Mouse (Mus musculus) kidney, adult 8-10 months (tissue): ENCODE data around the gene Mtus2.

Source experiments
- DNase-seq, 2 experiments: peaks; one replicate each; pipeline ENCODE4 v3.0.0; 2022

Gene Mtus2

DNA sequence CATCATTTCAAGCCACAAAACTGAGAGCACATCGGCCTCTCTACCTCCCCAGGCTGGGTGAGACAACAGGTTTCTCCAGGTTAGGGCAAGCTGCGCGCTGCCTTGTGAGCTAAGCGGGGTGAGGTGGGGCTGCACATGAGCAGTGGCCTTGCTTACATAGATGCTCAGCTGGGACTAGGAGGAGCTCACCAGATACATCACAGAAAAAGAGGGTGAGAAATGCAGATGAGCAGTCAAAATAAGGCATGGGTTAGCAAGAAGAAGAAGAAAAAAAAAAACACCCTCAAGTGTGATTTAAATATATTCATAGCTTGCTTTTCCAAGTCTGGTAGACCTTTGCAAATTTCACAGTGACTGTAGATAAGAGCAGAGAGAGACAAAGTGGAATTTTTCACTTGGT is 254.7 kb downstream of the Mtus2 start:
- DNase-seq, result no peak

DNA sequence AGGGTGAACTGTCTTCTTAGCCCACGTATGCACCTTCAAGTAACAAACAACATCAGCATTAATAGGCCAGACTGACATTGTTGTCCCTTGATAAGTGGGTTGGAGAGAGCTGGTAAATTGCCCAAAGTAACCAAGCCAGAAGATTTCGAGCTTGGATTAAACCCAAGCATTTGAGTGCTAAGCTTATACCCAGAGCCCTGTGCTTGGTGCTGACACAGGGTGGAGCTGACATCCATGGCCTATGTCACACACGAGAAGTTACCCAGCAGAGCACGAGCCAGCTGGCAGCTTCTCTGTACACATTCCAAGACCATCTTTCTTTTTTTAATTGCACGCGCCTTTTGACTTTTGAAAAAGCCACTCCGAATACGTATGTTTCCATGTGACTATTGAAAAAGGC is 259.7 kb downstream of the Mtus2 start:
- no peak for DNase-seq

DNA sequence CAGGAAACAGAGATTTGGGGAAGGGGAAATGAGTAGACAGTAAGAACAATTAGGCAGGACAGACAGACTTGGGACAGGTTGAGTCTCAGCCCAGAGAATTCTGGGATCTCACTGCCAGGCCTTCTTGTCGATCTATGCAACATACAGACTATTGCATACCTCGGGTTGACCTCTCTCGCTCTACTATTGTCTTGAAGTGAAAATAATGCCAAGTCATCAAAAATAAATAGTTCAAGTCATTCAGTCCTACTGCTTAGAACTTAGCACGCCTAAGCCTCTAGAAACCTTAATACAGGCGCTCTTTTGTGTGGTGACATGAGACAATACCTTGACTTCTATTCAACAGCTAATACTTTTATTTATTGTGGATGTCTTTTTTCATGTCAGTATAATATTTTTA is 265.8 kb downstream of the Mtus2 start:
- DNase-seq, result no peak

DNA sequence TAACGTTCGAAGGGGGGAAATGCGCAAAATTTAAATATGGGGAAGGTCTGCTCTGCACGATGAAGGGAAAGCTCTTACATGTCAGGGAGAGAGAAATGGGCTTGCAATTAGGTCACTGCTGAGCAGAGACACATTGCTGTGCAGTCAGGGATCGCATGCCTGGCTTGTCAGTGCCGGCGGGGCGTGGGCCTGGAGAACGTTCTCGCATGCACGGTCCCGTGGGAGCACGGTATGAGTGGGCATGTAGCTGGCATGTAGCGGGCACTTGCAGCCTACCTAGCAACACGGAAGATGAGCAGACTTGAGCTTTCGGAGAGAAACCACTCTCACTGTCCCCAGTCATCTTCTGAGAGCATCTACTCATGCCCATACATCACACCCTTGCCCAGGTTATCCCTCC is 266.9 kb downstream of the Mtus2 start:
- DNase-seq, result no peak

DNA sequence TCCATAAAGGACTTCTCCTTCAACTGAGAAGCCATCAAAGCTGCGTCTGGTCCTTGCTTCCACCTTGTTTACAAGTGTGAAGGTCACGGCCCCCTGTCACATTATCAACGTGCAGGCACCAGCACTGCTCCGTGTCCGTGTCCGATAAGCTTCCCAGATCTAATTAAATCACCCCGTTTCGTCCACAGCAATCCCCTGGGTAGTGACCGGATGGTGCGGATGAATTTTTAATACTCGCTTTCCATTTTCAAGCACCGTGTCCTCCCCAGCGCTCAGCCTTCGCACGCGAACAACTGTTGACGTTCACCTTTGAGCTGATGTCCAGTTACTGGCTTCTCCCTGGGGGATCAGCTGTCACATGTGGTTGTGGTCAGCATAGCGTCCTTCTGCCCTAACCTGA is 276.6 kb downstream of the Mtus2 start:
- DNase-seq, result no peak

DNA sequence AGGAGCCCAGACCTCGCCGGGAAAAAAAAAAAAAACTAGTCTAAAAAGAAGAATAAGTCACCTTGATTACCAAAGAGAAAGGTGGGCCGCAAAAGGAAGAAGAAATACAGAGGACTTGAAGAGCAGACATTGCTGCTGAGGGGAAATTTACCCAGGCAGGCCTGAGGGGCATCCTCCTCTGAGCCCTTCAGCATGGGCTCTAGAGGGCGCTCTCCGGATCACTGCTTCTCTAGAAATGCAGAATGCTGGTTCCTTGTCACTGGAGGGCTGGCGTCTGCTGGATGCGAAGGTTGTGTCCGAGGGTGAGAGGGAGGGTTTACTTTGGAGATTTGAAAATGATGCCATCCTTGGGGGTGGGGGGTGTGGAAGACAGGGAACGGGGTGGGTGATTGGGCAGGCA is 279.5 kb downstream of the Mtus2 start:
- DNase-seq, result no peak

DNA sequence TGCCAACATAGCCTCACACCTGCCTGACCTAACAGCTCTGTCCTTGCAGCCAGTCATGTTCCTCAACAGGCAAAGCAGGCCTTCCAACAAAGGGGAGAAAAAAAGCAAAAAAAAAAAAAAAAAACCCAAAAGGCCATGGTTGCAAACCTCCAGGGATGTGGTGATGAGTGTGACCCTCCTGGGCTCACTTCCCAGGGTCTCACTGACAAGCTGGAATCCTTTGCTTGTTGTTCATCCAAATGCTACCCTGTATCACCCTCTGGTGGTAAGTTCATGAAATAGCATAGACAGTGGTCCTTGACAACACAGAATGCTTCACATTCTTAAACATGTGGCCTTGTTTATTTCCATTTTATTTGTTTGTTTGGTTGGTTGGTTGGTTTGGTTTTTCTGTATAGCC is 281.9 kb downstream of the Mtus2 start:
- no peak for DNase-seq

DNA sequence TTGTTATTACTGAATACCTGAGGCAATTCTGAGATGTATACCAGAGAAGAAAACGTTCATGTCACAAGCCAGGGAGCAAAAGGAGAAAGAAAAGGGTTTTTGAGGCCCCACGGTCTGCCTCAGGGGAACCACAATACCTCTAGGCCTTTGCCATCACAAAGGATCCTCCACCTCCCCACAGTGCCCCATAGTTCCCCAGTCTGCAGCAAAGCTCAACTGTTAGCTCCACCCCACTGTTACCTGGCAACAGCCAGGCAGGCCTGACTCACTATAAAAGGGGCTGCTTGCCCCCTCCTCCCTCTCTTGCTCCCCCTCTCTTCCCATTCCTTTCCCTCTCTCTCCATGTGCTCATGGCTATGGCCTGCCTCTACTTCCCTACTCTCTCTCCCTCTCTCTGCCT is 282.6 kb downstream of the Mtus2 start:
- no peak for DNase-seq

DNA sequence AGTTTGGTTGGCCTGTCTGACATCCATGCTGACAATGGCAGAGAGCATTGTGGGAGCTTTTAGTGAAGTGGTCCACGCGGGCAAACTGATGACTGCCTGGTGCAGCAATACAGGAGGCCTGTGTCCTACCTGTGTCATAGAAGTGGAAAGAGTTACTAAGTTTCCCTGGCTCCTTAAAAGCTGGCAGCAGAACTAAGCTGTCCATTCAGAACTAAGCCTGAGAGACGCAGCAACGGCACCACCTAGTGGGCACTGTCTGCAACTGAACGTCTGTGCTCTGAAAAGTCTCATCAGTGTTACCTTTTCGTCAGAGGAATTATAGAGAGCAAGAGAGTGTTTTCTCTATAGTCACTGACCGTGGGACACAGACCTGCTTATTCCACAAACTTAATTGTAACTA is 284.8 kb downstream of the Mtus2 start:
- peak; percentile 23 to 60 for DNase-seq

DNA sequence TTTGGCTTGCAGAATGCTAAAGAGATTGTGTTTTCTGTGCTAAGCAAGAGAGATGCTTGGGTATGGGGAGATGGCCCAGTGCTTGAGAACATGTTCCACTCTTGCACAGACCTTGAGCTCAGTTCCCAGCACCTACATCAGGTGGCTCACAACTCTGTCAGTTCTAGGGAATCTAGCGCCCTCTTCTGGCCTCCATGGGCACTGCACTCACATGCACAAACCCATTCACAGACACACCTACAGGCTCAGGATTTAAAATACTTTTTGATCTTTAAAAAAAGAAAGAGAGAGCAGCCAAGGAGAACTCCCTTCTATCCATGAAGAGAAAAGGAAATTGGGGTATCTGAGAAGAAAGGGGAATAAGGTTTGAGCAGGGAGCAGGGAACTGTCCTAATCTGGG is 287.4 kb downstream of the Mtus2 start:
- no peak for DNase-seq

DNA sequence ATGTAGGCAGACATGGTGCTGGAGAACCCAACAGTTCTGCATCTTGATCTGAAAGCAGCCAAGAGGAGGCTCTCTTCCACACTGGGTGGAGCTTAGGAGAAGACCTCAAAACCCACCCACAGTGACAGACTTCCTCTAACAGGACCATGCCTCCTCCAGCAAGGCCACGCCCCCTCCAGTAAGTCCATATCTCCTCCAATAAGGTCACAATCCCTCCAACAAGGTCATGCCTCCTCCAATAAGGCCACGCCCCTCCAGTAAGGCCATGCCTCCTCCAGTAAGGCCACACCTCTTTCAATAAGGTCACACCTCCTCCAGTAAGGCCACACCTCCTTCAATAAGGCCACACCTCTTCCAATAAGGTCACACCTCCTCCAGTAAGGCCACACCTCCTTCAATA is 288.3 kb downstream of the Mtus2 start:
- DNase-seq, result no peak

DNA sequence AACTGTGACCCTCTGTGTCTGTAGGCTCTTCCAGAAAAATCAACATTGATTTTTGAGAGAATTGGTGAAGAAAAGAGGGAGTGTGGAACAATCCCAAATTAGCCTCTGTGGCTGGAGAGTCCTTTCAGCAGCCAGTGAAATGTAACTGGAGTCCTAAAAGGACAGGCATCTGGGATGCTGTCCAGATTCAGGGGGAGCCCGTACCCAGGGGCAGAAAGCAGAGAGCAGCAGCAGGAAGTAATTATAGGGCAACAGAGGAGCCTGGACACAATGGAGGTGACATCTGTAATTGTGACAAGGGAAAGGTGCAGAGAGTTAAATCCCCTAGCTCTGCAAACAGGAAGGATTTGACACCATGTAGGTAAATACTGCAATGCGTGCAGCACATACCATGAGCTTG is 291.1 kb downstream of the Mtus2 start:
- DNase-seq, result no peak

DNA sequence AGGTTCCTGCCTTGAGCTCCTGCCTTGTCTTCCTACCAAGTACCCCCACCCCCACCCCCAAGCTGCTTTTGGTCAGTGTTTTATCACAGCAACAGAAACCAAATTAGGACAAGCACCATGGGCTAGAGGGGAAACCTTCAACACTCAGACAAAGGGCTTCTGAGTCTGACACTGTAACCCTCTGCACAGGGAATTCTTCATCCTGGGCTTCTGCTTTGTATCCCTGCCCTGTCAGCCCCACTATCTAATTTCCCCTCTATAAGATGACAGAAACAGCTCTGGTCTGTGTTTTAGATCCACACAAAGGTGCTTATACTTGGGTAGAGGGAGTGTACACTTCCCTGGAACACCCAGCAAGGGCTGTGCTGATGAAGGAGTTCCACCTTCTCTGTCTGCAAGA is 294.7 kb downstream of the Mtus2 start:
- no peak for DNase-seq

DNA sequence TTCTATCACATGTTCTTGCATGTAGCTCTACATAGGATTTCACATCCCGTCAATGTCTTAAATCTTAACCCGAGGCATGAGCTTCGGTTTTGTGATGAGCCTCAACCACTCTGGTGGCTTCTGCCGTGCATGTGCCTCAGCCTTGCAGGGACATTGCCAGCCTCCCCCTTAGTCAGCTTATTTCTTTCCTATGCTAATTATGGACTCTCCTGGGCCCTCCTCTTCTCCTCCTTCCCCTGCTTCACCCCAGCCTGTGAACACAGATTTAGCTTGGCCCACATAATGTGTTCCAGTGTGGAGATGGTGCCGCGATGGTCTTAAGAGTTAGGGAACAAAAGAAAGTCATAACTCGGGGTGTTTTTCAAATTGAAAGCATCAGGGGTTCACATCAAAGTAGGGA is 304.9 kb downstream of the Mtus2 start:
- DNase-seq, result no peak

DNA sequence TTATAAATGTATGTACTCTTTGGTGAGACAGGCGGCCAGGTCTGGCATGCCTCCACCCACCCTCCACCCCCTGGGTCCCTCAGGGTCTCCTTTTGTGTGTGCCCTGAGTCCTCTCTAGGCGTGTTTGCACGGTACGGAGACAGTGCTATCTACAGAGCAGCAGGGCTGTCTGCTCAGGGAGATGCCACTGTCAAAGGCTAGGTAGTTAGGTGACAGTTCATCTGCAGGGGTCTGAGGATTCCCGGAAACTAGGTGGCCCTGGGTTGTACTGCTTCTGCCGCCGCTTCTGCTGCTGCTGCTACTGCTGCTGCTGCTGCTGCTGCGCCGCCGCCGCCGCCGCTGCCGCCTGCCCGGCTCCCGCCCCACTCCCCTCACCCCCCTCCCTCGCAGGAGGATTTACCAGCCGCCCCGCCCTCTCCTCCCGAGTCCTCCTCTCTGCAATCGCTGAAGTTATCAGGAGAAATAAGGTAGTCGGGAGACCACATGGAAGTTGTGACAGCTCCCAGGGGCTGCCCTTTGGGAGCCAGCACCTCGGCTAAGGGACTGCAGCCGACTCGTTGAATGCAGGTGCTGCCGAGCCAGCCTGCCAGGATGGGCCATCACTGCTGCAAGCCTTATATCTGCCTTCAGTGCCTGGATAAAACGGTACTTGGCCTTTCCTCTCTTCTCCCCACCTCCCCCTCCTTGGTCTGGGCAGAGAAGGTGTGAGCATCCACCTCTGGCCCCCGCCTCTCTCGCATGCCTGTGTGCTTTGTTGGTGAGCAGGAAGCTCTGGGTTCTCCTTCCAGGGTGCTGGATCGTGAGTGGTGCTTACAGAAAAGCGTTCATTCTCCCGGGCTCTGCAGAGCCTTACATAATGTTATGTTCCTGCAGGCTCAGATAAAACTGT is 307.9 kb downstream of the Mtus2 start:
- DNase-seq, result peak in 1 of 2 experiments; percentile 1

DNA sequence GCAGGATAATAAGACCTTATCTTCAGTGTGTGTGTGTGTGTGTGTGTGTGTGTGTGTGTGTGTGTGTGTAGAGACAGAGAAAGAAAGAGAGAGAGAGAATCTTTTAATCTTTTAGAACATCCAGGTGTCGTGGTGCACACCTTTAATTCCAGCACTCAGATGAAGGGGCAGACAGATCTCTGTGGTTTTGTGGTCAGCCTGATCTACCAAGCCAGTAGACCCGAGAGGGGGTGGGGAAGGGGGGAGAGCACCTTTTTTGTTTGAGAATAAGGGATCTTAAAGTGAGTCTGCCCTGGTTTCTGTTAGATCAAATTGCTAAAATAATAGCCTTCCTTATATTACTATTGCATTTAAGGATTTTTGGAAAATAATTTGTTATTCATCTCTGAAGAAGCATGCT is 309.7 kb downstream of the Mtus2 start:
- DNase-seq, result no peak

DNA sequence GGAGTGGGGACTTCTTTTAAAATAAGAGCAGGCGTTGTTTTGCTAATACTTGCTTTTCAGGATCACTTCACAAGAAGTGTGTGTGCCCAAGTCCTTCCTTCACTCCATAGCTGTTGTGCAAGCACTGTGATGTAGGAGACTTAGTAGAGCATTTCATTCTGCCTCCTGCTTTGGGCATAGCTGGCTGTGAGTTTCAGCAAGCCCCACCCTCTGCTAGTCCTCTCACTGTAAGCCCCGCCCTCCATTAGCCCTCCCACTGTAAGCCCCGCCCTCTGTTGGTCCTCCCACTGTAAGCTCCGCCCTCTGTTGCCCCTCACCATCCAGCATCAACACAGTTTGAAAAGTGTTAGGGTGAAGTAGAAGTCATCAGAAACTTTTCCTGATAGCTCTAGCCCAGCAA is 310.3 kb downstream of the Mtus2 start:
- no peak for DNase-seq

DNA sequence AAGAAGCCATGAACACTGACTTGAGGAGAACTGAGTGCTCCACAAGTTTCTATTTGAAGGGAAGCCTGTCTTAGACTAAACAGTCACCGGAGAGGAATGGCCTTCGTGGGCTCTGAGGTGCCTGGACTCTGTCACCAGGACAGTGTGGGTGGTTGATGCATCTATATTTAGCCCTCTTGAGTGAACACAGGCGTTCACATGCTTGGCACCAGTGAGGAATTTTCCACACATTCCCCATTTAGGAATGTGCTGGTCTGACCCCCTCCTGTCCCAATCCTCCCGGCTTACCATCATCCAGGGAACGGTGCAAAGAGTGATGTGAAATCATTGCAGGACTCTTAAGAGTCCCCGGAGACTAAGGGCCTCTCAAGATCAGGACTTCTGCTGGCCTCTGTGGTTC is 314.9 kb downstream of the Mtus2 start:
- no peak for DNase-seq

DNA sequence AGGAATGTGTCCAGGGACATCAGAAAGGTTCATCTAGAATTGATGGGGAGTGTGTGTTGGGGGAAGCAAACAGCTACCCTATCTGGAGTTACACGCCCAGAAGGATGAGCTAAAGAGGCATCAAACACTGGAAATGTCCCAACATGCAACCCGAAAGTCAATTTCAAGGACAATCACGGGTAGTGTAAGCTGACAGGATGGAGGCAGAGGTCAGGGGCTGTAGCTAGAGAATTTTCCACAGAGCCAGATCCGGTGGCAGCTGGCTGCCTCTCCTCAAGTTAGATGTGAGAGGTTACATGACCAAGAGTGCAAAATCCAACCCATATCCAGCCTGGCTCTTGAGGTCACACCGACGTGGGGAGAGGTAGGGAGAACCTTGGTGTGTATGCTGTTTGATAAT is 315.7 kb downstream of the Mtus2 start:
- no peak for DNase-seq

DNA sequence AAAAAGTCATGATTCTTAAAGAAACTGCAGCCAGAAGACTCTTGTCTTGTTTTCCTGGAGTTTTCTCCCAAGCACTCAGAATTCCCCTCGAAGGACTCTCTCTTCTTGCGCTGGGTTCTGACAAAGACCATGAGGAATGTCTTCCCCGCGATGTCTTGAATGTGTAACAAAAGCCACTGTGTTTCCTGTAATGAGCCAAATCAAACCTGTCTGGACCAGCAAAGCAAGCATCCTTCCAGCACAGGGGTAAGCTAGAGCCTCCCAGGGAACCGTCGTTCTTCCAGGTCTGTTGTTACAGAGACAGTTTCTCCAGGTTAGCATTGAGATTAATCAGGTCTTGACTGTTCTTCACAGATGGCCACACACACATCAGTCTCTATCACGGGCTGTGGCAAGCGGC is 321.1 kb downstream of the Mtus2 start:
- no peak for DNase-seq

DNA sequence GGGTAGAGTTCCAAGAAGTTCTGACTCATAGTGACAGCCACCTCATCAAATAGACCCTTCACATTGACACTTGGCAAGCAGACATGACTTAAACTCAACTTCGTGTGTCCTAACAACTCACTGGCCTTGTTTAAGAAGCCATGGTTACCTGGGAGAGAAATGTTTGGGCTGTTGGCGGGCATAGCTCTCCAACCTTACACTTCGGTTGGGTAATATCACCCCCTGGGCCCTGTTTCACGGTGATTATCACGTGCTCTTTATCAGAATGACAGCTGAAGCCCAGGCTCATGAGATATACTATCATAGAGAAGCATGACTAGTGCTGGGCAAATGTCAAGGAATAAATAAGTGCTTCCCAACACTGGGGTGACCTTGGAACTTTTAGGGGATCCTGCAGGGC is 323.2 kb downstream of the Mtus2 start:
- no peak for DNase-seq

DNA sequence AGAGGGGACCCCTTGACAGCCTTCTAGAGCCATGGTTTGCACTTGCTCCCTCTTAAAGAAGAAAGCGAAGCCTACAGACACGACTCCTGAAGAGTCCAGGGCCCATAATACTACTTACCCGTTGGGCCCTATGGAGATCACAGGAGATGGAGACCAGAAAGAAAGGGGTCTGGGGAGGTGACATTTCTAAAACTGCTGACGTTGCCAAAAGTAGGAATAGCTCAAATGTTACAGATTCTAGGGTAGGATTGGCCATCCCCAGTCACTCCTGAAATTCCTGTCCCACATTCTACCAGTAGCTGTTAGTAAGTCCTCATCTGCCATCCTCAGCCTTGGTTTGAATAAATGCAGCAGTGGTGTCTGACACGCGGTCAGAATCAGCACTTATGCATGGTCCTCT is 325.0 kb downstream of the Mtus2 start:
- DNase-seq, result no peak

DNA sequence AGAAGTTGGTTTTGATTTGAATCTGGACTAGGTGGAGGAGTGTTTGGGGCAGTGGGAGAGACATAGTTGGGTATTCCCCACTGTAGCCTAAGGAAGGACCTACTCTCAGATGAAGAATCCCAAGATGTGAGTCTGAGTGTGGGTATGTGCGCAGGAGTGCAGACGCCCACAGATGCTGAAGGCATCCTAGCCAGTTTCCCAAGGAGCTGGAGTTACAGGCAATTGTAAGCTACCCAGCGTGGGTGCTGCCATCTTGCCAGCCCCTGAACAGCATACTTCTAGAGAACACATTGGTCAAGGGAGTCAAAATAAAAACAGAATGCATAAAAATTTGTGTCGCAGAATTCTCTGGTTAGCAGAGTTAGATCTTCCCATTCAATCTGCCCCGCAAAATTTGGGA is 325.5 kb downstream of the Mtus2 start:
- DNase-seq, result no peak

DNA sequence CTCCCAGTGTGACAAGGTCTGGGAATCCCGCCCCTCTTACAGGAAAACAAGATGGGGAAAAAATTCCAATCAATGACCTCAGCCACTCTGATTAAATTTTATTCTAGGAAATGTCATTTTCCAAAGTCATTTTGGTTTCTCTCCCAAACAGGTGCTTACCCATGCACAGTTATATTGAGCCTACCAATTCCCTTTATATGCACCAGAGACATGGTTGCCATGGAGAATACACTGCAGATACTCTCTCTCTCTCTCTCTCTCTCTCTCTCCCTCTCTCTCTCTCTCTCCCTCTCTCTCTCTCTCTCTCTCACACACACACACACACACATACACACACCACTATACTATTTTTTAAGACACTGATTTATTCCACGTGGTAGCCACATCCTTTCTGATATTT is 326.1 kb downstream of the Mtus2 start:
- no peak for DNase-seq

DNA sequence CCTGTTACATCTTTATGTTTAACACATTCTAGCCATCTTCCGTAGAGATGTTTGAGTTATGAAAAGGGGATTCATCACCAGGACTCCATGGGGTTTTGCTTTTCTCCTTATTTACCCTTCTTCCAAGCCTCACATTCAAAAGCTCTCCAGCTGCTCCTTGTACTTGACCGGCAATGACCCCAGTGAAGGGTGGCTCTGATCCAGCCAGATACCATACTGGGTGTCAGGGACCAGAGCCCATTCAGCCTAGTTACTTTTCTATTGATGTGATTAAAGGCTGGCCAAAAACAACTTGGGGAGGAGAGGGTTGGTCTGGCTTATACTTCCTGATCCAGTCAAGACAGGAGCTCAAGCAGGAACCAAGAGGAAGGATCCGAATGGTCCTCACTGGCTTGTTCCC is 326.5 kb downstream of the Mtus2 start:
- no peak for DNase-seq
